Mouse (Mus musculus) ES-Bruce4 (cell line): Measurements from ENCODE around the gene Nrl.
A peak's percentile ranks its signal among the peaks of the same experiment; 100 is the strongest.

ENCODE experiments used
- CTCF ChIP-seq: IDR thresholded peaks from one replicate; pipeline ENCODE4 v1.8.1; 2011; ENCODE audit warnings: low read depth, low read length
- EP300 ChIP-seq: IDR thresholded peaks from 2 replicates; pipeline ENCODE4 v1.6.1; 2011; ENCODE audit warnings: low read depth, low read length; ENCODE audit not compliant: insufficient read depth
- POLR2A ChIP-seq: IDR thresholded peaks from one replicate; pipeline ENCODE4 v1.8.1; 2011; ENCODE audit warnings: low read length; ENCODE audit not compliant: insufficient read depth

DNA sequence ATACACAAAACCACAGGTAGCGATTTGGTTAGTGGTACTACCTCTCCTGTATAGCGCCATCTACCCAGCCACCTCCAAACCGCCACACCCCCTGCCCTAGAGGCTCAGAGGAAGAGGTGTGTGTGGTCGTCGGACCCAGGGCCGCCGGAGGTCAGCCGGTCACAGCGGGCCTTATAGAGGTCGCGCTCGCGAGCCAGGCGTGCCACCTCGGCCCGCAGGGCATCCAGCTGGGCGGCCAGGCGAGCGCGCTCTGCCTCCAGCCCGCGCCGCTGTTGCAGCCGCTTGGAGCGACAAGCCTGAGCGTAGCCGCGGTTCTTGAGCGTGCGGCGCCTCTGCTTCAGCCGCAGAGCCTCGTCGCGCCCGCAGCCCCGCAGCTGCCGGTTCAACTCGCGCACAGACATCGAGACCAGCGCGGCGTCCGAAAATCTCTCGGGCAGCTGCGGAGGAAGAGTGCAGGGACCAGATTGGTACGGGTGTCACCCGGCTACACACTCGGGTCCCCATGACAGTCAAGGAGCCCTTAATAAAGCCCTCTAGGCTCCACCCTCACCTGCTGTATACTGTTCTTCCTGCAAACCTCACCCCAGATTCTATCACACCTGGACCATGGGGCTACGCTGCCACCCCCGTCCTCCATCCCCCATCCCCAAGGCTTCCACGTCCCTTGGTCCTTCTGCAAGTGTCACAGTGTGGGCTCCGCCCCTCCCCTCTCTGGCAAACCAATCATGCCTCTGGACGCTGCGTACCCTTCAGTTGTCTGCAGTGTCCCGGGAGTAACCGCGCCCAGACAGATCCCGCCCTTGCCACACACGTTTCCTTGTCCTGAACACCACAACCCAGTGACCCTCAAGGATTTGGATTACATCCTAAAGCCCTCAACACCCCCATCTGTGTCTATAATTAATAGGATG, 4.1 kb downstream of the Nrl start:
- TF ChIP-seq CTCF, result peak; percentile 42
- TF ChIP-seq POLR2A, result no peak
- no peak for TF ChIP-seq EP300
